Mouse (Mus musculus): ENCODE results near the gene Cd3e.
"Not testable (repeated sequence)": the region's sequence is repeated elsewhere in the genome, so short reads cannot be mapped to it uniquely, and the experiment has no call there.

Cd3e gene

GRCm38 (mm10) chr9:45009180-45010078 is at the start of gene Cd3e:
TSS of gene Cd3e (minus strand) at chr9:45009627.
- no peak for DNase-seq

- DNase-seq: no peak
Observed at GRCm38 (mm10) chr9:45058304-45058940, 49.0 kb upstream of the Cd3e start.

GRCm38 (mm10) chr9:45055082-45055713 is 45.8 kb upstream of the Cd3e start, which contains the start of gene Mpzl3:
TSS of gene Mpzl3 (plus strand) at chr9:45055186.
- DNase-seq: peak; percentile 93 to 94

GRCm38 (mm10) chr9:45050301-45050700 is 40.9 kb upstream of the Cd3e start:
- no peak for DNase-seq

GRCm38 (mm10) chr9:45049731-45050130 is 40.3 kb upstream of the Cd3e start:
- DNase-seq: no peak

- peak; percentile 21 to 47 for DNase-seq
Observed at GRCm38 (mm10) chr9:45048511-45048910, 39.1 kb upstream of the Cd3e start.

GRCm38 (mm10) chr9:45046973-45047372 is 37.5 kb upstream of the Cd3e start:
- DNase-seq: no peak

- peak in 1 of 2 experiments; percentile 14 for DNase-seq
Observed at GRCm38 (mm10) chr9:45042947-45043346, 33.5 kb upstream of the Cd3e start.

GRCm38 (mm10) chr9:45042056-45042720 is 32.8 kb upstream of the Cd3e start:
- peak; percentile 17 to 34 for DNase-seq

GRCm38 (mm10) chr9:45041131-45041838 is 31.9 kb upstream of the Cd3e start:
- no peak for DNase-seq

GRCm38 (mm10) chr9:45040066-45040845 is 30.8 kb upstream of the Cd3e start:
- no peak for DNase-seq

- no peak for DNase-seq
Observed at GRCm38 (mm10) chr9:45039499-45039898, 30.1 kb upstream of the Cd3e start, which contains the start of gene Mpzl2. TSS of gene Mpzl2 (plus strand) at chr9:45039799.

GRCm38 (mm10) chr9:45037803-45038202 is 28.4 kb upstream of the Cd3e start:
- not testable (repeated sequence) for DNase-seq

- DNase-seq: no peak
Observed at GRCm38 (mm10) chr9:45034526-45034925, 25.1 kb upstream of the Cd3e start.

- no peak for DNase-seq
Observed at GRCm38 (mm10) chr9:45032261-45032660, 22.8 kb upstream of the Cd3e start.

- no peak for DNase-seq
Observed at GRCm38 (mm10) chr9:45030341-45030740, 20.9 kb upstream of the Cd3e start.

- no peak for DNase-seq
Observed at GRCm38 (mm10) chr9:45027376-45027775, 17.9 kb upstream of the Cd3e start.

- no peak for DNase-seq
Observed at GRCm38 (mm10) chr9:45024187-45024586, 14.8 kb upstream of the Cd3e start.

- no peak for DNase-seq
Observed at GRCm38 (mm10) chr9:45023638-45024037, 14.2 kb upstream of the Cd3e start.

- DNase-seq: peak; percentile 73 to 81
Observed at GRCm38 (mm10) chr9:45022800-45023199, 13.4 kb upstream of the Cd3e start.

GRCm38 (mm10) chr9:45018031-45018430 is 8.6 kb upstream of the Cd3e start:
- no peak for DNase-seq

Measured in cerebellum, postnatal 25 days (tissue).